Mouse (Mus musculus) liver, embryonic 15.5 days (tissue): ENCODE measurements around the gene Vsx2. TPM values are rescaled to one million over a fixed set of nuclear protein-coding genes. Genes with fewer than 3 reads are reported as not detected.

Source experiments
- ATAC-seq: fragments of 200-750 bp; cut with Nextera tagmentation; 2 replicates; pipeline ENCODE4 v1.8.0; 2017; ENCODE audit warnings: moderate number of reproducible peaks, mild to moderate bottlenecking, moderate library complexity; ENCODE audit not compliant: insufficient read depth
- H3K27ac ChIP-seq: fragments of 300-500 bp; sonication (generic); replicated peaks from 2 replicates; pipeline ENCODE4 v1.5.1; 2015; ENCODE audit warnings: mild to moderate bottlenecking, inconsistent platforms
- H3K27me3 ChIP-seq: fragments of 300-500 bp; sonication (generic); 2 replicates; pipeline ENCODE4 v1.6.1; 2015; ENCODE audit warnings: mild to moderate bottlenecking, inconsistent platforms
- H3K36me3 ChIP-seq: fragments of 300-500 bp; sonication (generic); replicated peaks from 2 replicates; pipeline ENCODE4 v1.6.1; 2015; ENCODE audit warnings: moderate library complexity, mild to moderate bottlenecking, inconsistent platforms
- H3K4me1 ChIP-seq: fragments of 300-500 bp; sonication (generic); replicated peaks from 2 replicates; pipeline ENCODE4 v1.6.1; 2015; ENCODE audit warnings: inconsistent platforms
- H3K4me2 ChIP-seq: fragments of 300-500 bp; sonication (generic); 2 replicates; pipeline ENCODE4 v1.6.1; 2015; ENCODE audit warnings: moderate library complexity, mild to moderate bottlenecking, inconsistent platforms
- H3K4me3 ChIP-seq: fragments of 300-500 bp; sonication (generic); replicated peaks from 2 replicates; pipeline ENCODE4 v1.5.1; 2015; ENCODE audit warnings: mild to moderate bottlenecking, inconsistent platforms
- H3K9ac ChIP-seq: fragments of 300-500 bp; sonication (generic); 2 replicates; pipeline ENCODE4 v1.6.1; 2015; ENCODE audit warnings: moderate library complexity, mild to moderate bottlenecking, inconsistent platforms
- H3K9me3 ChIP-seq: fragments of 300-500 bp; sonication (generic); replicated peaks from 2 replicates; pipeline ENCODE4 v1.6.1; 2016; ENCODE audit warnings: inconsistent platforms
- WGBS: fragments of 180-500 bp; shearing (Covaris S2); methylation state at CpG from one replicate; pipeline ENCODE4 v1.1.7; 2015; ENCODE audit warnings: mixed read lengths; ENCODE audit not compliant: insufficient replicate concordance; 5-methylcytosine and 5-hydroxymethylcytosine counted together
- polyA plus RNA-seq: library from polyadenylated mRNA; unstranded; fragments of >200 nt; fragmentation: Nextera tagmentation; extraction: Ambion mirVana; gene quantifications from 2 replicates; pipeline ENCODE4 v1.2.1, GENCODE M21; 2015

Gene Vsx2
- polyA plus RNA-seq, 1 experiment from 2014 or later = not detected

DNA sequence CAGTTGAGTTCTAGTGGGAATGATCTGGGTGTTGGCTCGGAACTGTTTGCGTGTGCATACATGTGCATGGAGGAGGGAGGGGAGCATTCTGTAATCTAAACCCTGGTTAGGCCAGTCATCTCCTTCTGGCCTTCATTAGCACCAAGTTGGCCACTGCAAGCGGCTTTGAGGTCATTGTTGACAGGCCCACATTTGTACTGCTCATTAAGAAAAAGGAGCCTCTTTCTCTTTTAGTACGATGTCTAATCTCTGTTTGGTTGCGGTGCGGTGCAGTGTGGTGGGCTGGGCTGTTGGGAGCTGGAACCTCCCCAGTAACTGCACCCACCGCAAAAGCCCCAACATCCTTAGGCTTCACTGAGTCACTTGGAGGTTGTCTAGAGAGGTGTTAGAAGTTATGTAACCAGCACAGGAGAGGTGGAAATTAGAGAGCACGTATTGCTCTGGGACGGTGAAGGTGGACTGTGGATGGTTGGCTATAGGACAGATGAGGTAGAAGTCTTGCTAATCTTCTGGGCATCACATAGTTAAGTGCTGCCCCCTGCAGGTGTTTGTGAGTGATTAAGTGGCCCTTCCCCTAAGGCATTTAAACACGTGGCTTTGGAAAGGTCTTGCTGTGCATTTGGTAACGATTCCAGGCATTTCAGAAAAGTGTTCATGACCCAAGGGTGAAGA is 8.3 kb downstream of the Vsx2 start:
- 66% methylated on average over 11 of the region's 11 CpGs for WGBS
- H3K4me3 ChIP-seq = no peak overlapping the region

DNA sequence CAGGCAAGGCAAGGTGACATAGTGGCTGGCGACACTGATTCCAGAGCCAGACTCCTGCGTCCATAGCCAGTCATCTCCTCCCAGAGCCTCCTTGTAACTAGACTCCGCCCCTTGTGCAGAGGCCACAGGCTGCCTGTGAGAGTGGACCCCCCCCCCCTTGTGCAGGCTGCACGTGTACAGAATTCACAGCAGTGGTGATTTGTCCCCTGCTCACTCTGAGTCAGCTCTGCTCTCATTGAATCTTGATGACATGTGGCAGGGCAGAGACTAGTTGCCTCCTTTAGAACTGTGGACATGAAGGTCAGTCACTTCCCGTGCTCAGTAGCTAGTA is 8.8 kb downstream of the Vsx2 start:
- no peak overlapping the region for H3K9ac ChIP-seq
- H3K27me3 ChIP-seq = peaks cover 47% of the 10 kb centered on the region
- H3K9me3 ChIP-seq = no peaks in the 10 kb centered on the region
- no peak overlapping the region for H3K4me3 ChIP-seq
- no peak overlapping the region for H3K27ac ChIP-seq
- H3K36me3 ChIP-seq = no peaks in the 10 kb centered on the region
- no peak for ATAC-seq
- H3K4me2 ChIP-seq = no peak overlapping the region
- no peaks in the 10 kb centered on the region for H3K4me1 ChIP-seq
- 41% methylated on average over 5 of the region's 5 CpGs for WGBS

More for the DNA sequence above, 8.3 kb downstream of the Vsx2 start:
- no peaks in the 10 kb centered on the region for H3K4me1 ChIP-seq
- no peak overlapping the region for H3K9ac ChIP-seq
- H3K27ac ChIP-seq = no peak overlapping the region
- peaks cover 52% of the 10 kb centered on the region for H3K27me3 ChIP-seq
- H3K9me3 ChIP-seq = no peaks in the 10 kb centered on the region
- ATAC-seq = no peak
- no peaks in the 10 kb centered on the region for H3K36me3 ChIP-seq
- no peak overlapping the region for H3K4me2 ChIP-seq

DNA sequence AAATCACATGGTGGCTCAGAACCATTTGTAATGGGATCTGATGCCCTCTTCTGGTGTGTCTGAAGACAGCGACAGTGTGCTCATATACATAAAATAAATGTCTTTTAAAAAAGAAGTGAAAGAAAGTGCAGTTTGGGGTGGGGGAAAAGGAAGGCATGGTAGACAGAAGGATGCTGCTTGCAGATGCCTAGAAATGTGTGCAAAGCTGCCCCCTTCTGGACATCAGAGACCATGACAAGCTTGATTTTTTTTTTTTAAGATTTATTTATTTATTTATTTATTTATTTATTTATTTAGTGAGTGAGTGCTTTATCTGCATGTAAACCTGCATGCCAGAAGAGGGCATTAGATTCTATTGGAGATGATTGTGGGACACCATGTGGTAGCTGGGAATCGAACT is 11.7 kb downstream of the Vsx2 start:
- Histone ChIP-seq H3K36me3 (no peaks in the 10 kb centered on the region), H3K9me3 (no peaks in the 10 kb centered on the region), H3K4me1 (no peaks in the 10 kb centered on the region), H3K27me3 (peaks cover 24% of the 10 kb centered on the region), H3K4me2 (no peak overlapping the region), H3K9ac (no peak overlapping the region), H3K27ac (no peak overlapping the region), H3K4me3 (no peak overlapping the region)
- 63% methylated on average over 2 of the region's 2 CpGs for WGBS
- ATAC-seq = no peak

- peak overlapping the region; percentile 55 for H3K4me3 ChIP-seq
- peak overlapping the region; percentile 30; the same call in 1 of the 2 replicates for H3K9ac ChIP-seq
- 1% methylated on average over 54 of the region's 54 CpGs for WGBS
- peaks cover 10% of the 10 kb centered on the region for H3K4me1 ChIP-seq
- H3K9me3 ChIP-seq = no peaks in the 10 kb centered on the region
- H3K4me2 ChIP-seq = peak overlapping the region; percentile 89
- peaks cover 26% of the 10 kb centered on the region for H3K27me3 ChIP-seq
- ATAC-seq = no peak
- no peaks in the 10 kb centered on the region for H3K36me3 ChIP-seq
- no peak overlapping the region for H3K27ac ChIP-seq
These were observed 20.5 kb downstream of the Vsx2 start for GRCm38 (mm10) chr12:84589825-84590761.

- no peak for ATAC-seq
- H3K27me3 ChIP-seq = peaks cover 30% of the 10 kb centered on the region
- no peak overlapping the region for H3K4me2 ChIP-seq
- no peak overlapping the region for H3K9ac ChIP-seq
- H3K27ac ChIP-seq = no peak overlapping the region
- no peaks in the 10 kb centered on the region for H3K4me1 ChIP-seq
- no peaks in the 10 kb centered on the region for H3K9me3 ChIP-seq
- no peaks in the 10 kb centered on the region for H3K36me3 ChIP-seq
- WGBS = 14% methylated on average over 8 of the region's 8 CpGs
- H3K4me3 ChIP-seq = no peak overlapping the region
These were observed 28.8 kb downstream of the Vsx2 start for GRCm38 (mm10) chr12:84598324-84598723.

DNA sequence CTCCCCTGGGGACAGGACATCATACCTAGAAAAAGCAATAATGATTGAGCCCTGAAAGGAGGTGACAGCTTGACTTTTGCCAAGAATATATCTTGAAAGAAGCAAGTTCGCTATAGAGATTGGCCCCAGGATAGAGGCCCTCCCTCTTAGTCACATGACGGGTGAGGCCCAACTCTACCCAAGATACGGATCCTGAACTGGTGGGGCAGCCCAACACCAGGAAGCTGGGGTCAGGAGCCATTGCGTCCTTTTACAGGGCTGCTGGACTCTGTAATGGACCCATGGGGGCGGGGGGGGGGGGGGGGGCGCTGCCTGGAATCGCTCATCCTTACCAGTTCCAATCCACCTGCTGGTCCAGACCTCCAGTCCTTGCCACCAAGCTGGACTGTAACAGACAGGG is 34.4 kb downstream of the Vsx2 start:
- 65% methylated on average over 7 of the region's 7 CpGs for WGBS
- Histone ChIP-seq H3K9me3 (no peaks in the 10 kb centered on the region), H3K36me3 (no peaks in the 10 kb centered on the region), H3K27me3 (0 out of 2 replicates have a peak, but pooled peaks cover 6% of the 10 kb centered on the region), H3K4me2 (no peak overlapping the region), H3K9ac (no peak overlapping the region), H3K4me3 (no peak overlapping the region), H3K27ac (no peak overlapping the region), H3K4me1 (no peaks in the 10 kb centered on the region)
- no peak for ATAC-seq

DNA sequence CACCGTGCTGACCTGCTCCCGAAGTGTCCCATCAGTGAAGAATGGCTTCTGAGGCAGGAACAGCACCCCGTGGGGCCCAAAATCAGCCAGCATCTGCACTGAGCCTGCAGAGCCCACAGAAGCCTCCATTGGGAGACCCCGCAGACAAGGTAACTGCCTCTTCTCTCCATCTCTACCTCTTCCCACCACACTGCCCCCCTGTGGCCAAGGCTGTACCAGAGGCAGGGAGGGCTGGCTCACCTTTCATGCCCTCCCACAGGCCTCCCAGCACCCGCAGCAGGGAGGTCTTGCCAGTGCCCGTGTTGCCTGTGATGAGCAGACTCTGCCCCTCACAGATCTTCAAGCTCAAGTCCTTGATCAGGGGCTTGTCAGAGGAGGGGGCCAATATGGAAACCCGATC is 36.3 kb downstream of the Vsx2 start:
- Histone ChIP-seq H3K27me3 (no peaks in the 10 kb centered on the region), H3K4me1 (no peaks in the 10 kb centered on the region), H3K4me3 (no peak overlapping the region), H3K36me3 (no peaks in the 10 kb centered on the region), H3K27ac (no peak overlapping the region), H3K9ac (no peak overlapping the region), H3K4me2 (no peak overlapping the region), H3K9me3 (no peaks in the 10 kb centered on the region)
- no peak for ATAC-seq
- WGBS = 66% methylated on average over 7 of the region's 7 CpGs

DNA sequence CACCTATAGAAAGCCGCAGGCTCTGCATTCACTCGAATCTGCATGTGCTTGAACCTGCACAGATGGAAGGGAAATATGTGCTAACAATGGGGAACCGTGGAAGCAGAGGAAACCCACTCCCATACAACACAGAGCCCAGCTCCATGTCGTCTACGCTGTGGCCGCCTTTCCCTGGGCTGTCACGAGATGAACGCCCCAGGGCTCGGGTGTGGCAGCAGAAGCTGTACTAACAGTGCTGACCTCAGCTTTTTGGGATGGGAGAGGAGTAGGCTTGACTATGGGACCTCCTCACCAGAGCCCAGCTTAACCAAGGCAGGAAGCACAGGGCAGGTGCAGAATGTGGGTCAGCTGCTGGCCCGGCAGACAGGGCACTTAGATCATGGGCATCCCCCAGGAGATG is 42.2 kb downstream of the Vsx2 start:
- no peak overlapping the region for H3K4me2 ChIP-seq
- H3K27ac ChIP-seq = no peak overlapping the region
- no peaks in the 10 kb centered on the region for H3K36me3 ChIP-seq
- WGBS = 72% methylated on average over 10 of the region's 10 CpGs
- ATAC-seq = no peak
- peaks cover 2% of the 10 kb centered on the region; the same call in 1 of the 2 replicates for H3K4me1 ChIP-seq
- H3K9me3 ChIP-seq = no peaks in the 10 kb centered on the region
- H3K9ac ChIP-seq = no peak overlapping the region
- H3K27me3 ChIP-seq = no peaks in the 10 kb centered on the region
- H3K4me3 ChIP-seq = no peak overlapping the region

DNA sequence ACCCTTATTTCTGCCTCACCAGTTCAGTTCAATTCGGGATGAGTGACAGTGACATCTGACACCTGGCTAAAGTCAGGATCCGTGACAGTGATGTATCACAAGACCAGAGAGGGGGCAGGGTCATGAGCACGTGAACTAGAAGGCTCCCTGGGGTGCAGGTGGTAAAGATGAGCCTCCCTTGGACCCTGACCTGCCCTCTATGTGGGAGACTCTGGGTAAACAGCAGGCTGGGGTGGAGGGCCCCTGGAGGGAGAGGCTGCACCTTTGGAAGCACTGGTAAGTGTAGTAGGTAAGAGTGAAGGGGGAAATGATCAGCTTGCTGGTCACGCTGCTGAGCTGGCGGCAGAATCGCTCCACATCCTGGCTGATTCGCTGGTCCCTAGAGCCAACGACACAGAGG is 43.0 kb downstream of the Vsx2 start:
- no peak overlapping the region for H3K9ac ChIP-seq
- WGBS = 73% methylated on average over 8 of the region's 8 CpGs
- H3K27ac ChIP-seq = no peak overlapping the region
- H3K36me3 ChIP-seq = no peaks in the 10 kb centered on the region
- H3K4me2 ChIP-seq = no peak overlapping the region
- H3K4me1 ChIP-seq = peaks cover 7% of the 10 kb centered on the region; the same call in 1 of the 2 replicates
- H3K27me3 ChIP-seq = no peaks in the 10 kb centered on the region
- H3K4me3 ChIP-seq = no peak overlapping the region
- no peaks in the 10 kb centered on the region for H3K9me3 ChIP-seq
- no peak for ATAC-seq

- Histone ChIP-seq H3K4me3 (no peak overlapping the region), H3K9ac (no peak overlapping the region), H3K27me3 (no peaks in the 10 kb centered on the region), H3K4me1 (peaks cover 11% of the 10 kb centered on the region), H3K4me2 (no peak overlapping the region), H3K36me3 (no peaks in the 10 kb centered on the region), H3K9me3 (no peaks in the 10 kb centered on the region), H3K27ac (no peak overlapping the region)
- no peak for ATAC-seq
- WGBS = 79% methylated on average over 11 of the region's 11 CpGs
These were observed 44.4 kb downstream of the Vsx2 start for GRCm38 (mm10) chr12:84614001-84614400.

- H3K27ac ChIP-seq = no peak overlapping the region
- no peaks in the 10 kb centered on the region for H3K36me3 ChIP-seq
- H3K27me3 ChIP-seq = no peaks in the 10 kb centered on the region
- no peak overlapping the region for H3K4me2 ChIP-seq
- no peak for ATAC-seq
- H3K9me3 ChIP-seq = no peaks in the 10 kb centered on the region
- peaks cover 11% of the 10 kb centered on the region for H3K4me1 ChIP-seq
- H3K4me3 ChIP-seq = no peak overlapping the region
- 69% methylated on average over 7 of the region's 7 CpGs for WGBS
- no peak overlapping the region for H3K9ac ChIP-seq
These were observed 45.0 kb downstream of the Vsx2 start for GRCm38 (mm10) chr12:84614524-84614923.
